Mouse (Mus musculus) MEL (cell line): ENCODE results near the gene Tsnaxip1. TPM values are rescaled to one million over a fixed set of nuclear protein-coding genes. Genes with fewer than 3 reads are reported as not detected.
"Not testable (repeated sequence)": the region's sequence is repeated elsewhere in the genome, so short reads cannot be mapped to it uniquely, and the experiment has no call there.

Source experiments
- DNase-seq: peaks from one replicate; pipeline ENCODE4 v3.0.0; 2011; ENCODE audit warnings: low read depth, low spot score
- H3K27ac ChIP-seq: 2 replicates; pipeline ENCODE4 v1.5.1; 2012; ENCODE audit warnings: low read depth, mild to moderate bottlenecking, control low read depth, low read length, moderate library complexity; ENCODE audit not compliant: control insufficient read depth
- H3K27me3 ChIP-seq, 2 experiments: fragments of 150-350 bp in 1 of 2; sonication (generic) in 1 of 2; 2 replicates each; pipeline ENCODE4 v1.6.1; 2012; ENCODE audit warnings: low read length in 2 of 2, mild to moderate bottlenecking in 2 of 2, improper control_type of control experiment in 1 of 2, moderate library complexity in 1 of 2; ENCODE audit not compliant: insufficient read depth in 2 of 2, control insufficient read depth in 1 of 2
- H3K36me3 ChIP-seq, 2 experiments: 2 replicates each; pipeline ENCODE4 v1.6.1; 2012 to 2014; ENCODE audit warnings: low read length in 2 of 2, improper control_type of control experiment in 1 of 2, inconsistent platforms in 1 of 2, mild to moderate bottlenecking in 1 of 2; ENCODE audit not compliant: insufficient read depth in 2 of 2, control insufficient read depth in 1 of 2
- H3K4me1 ChIP-seq, 2 experiments: fragments of 150-350 bp in 1 of 2; sonication (generic) in 1 of 2; 2 replicates each; pipeline ENCODE4 v1.6.1; 2012; ENCODE audit warnings: low read length in 2 of 2, improper control_type of control experiment in 1 of 2, mild to moderate bottlenecking in 1 of 2; ENCODE audit not compliant: insufficient read depth in 2 of 2, control insufficient read depth in 1 of 2
- H3K4me3 ChIP-seq, 2 experiments: fragments of 150-350 bp in 1 of 2; sonication (generic) in 1 of 2; 2 replicates each; pipeline ENCODE4 v1.5.1; 2012; ENCODE audit warnings: low read depth in 2 of 2, low read length in 2 of 2, mild to moderate bottlenecking in 2 of 2, moderate library complexity in 2 of 2, control low read depth in 1 of 2, improper control_type of control experiment in 1 of 2; ENCODE audit not compliant: control insufficient read depth in 1 of 2, insufficient read depth in 1 of 2
- H3K79me2 ChIP-seq: 2 replicates; pipeline ENCODE4 v1.6.1; 2012; ENCODE audit warnings: mild to moderate bottlenecking, low read length, moderate library complexity; ENCODE audit not compliant: control insufficient read depth, poor library complexity, insufficient read depth
- H3K9ac ChIP-seq: 2 replicates; pipeline ENCODE4 v1.6.1; 2012; ENCODE audit warnings: low read depth, mild to moderate bottlenecking, control low read depth, low read length, moderate library complexity; ENCODE audit not compliant: control insufficient read depth, poor library complexity, severe bottlenecking
- H3K9me3 ChIP-seq: fragments of 150-350 bp; sonication (generic); replicated peaks from 2 replicates; pipeline ENCODE4 v1.6.1; 2012; ENCODE audit warnings: mild to moderate bottlenecking, low read length, improper control_type of control experiment, moderate library complexity; ENCODE audit not compliant: insufficient read depth
- BHLHE40 ChIP-seq: IDR thresholded peaks from 2 replicates; pipeline ENCODE4 v1.6.1; 2012; ENCODE audit warnings: low read depth, mild to moderate bottlenecking, inconsistent platforms, low read length, improper control_type of control experiment, borderline replicate concordance
- CHD1 ChIP-seq: IDR thresholded peaks from 2 replicates; pipeline ENCODE4 v1.6.1; 2012; ENCODE audit warnings: low read depth, mild to moderate bottlenecking, inconsistent platforms, low read length, improper control_type of control experiment
- CHD2 ChIP-seq: IDR thresholded peaks from 2 replicates; pipeline ENCODE4 v1.6.1; 2011; ENCODE audit warnings: low read length, improper control_type of control experiment
- E2F4 ChIP-seq: IDR thresholded peaks from 2 replicates; pipeline ENCODE4 v1.6.1; 2011; ENCODE audit warnings: low read depth, low read length, improper control_type of control experiment, borderline replicate concordance
- ELF1 ChIP-seq: IDR thresholded peaks from 2 replicates; pipeline ENCODE4 v1.6.1; 2014; ENCODE audit warnings: low read depth, mild to moderate bottlenecking, inconsistent platforms, low read length, improper control_type of control experiment, moderate library complexity
- EP300 ChIP-seq, 2 experiments: IDR thresholded peaks; 2 replicates each; pipeline ENCODE4 v1.6.1; 2011; ENCODE audit warnings: improper control_type of control experiment in 2 of 2, low read length in 2 of 2, low read depth in 1 of 2, mild to moderate bottlenecking in 1 of 2
- ETS1 ChIP-seq: IDR thresholded peaks from 2 replicates; pipeline ENCODE4 v1.6.1; 2012; ENCODE audit warnings: low read depth, mild to moderate bottlenecking, inconsistent platforms, low read length, improper control_type of control experiment, moderate library complexity
- GABPA ChIP-seq: IDR thresholded peaks from 2 replicates; pipeline ENCODE4 v1.6.1; 2012; ENCODE audit warnings: low read depth, mild to moderate bottlenecking, inconsistent platforms, low read length, improper control_type of control experiment, moderate library complexity
- JUND ChIP-seq: IDR thresholded peaks from 2 replicates; pipeline ENCODE4 v1.6.1; 2011; ENCODE audit warnings: low read depth, mild to moderate bottlenecking, improper control_type of control experiment, low read length
- KAT2A ChIP-seq: conservative IDR thresholded peaks from 2 replicates; pipeline ENCODE4 v1.6.1; 2012; ENCODE audit warnings: low read depth, low read length, improper control_type of control experiment, inconsistent platforms
- MAX ChIP-seq: IDR thresholded peaks from 2 replicates; pipeline ENCODE4 v1.6.1; 2011; ENCODE audit warnings: low read length, improper control_type of control experiment
- MAZ ChIP-seq: IDR thresholded peaks from 2 replicates; pipeline ENCODE4 v1.6.1; 2012; ENCODE audit warnings: low read depth, mild to moderate bottlenecking, inconsistent platforms, low read length, improper control_type of control experiment
- MEF2A ChIP-seq: IDR thresholded peaks from 2 replicates; pipeline ENCODE4 v1.6.1; 2014; ENCODE audit warnings: low read depth, mild to moderate bottlenecking, inconsistent platforms, low read length, improper control_type of control experiment; ENCODE audit not compliant: poor library complexity, insufficient replicate concordance, severe bottlenecking; ENCODE audit errors: extremely low read depth
- MXI1 ChIP-seq: IDR thresholded peaks from 2 replicates; pipeline ENCODE4 v1.6.1; 2011; ENCODE audit warnings: mild to moderate bottlenecking, low read depth, low read length, improper control_type of control experiment
- MYB ChIP-seq: IDR thresholded peaks from 2 replicates; pipeline ENCODE4 v1.6.1; 2011; ENCODE audit warnings: mild to moderate bottlenecking, low read depth, low read length, improper control_type of control experiment
- MYC ChIP-seq: IDR thresholded peaks from 2 replicates; pipeline ENCODE4 v1.6.1; 2011; ENCODE audit warnings: low read depth, mild to moderate bottlenecking, low read length, improper control_type of control experiment, moderate library complexity
- NELFE ChIP-seq: IDR thresholded peaks from 2 replicates; pipeline ENCODE4 v1.6.1; 2011; ENCODE audit warnings: low read depth, low read length, improper control_type of control experiment
- NRF1 ChIP-seq: IDR thresholded peaks from 2 replicates; pipeline ENCODE4 v1.6.1; 2014; ENCODE audit warnings: low read depth, mild to moderate bottlenecking, inconsistent platforms, low read length, improper control_type of control experiment, moderate library complexity; ENCODE audit not compliant: poor library complexity, insufficient read depth, severe bottlenecking
- POLR2AphosphoS2 ChIP-seq: IDR thresholded peaks from 2 replicates; pipeline ENCODE4 v1.6.1; 2011; ENCODE audit warnings: low read length, improper control_type of control experiment
- POLR2AphosphoS5 ChIP-seq: IDR thresholded peaks from 2 replicates; pipeline ENCODE4 v1.6.1; 2012; ENCODE audit warnings: low read depth, borderline replicate concordance, mild to moderate bottlenecking, inconsistent platforms, low read length, moderate library complexity, mixed read lengths
- RAD21 ChIP-seq: IDR thresholded peaks from 2 replicates; pipeline ENCODE4 v1.6.1; 2011; ENCODE audit warnings: mild to moderate bottlenecking, low read depth, low read length, improper control_type of control experiment
- RCOR1 ChIP-seq: IDR thresholded peaks from 2 replicates; pipeline ENCODE4 v1.6.1; 2012; ENCODE audit warnings: low read depth, mild to moderate bottlenecking, inconsistent platforms, low read length, improper control_type of control experiment
- SIN3A ChIP-seq: IDR thresholded peaks from 2 replicates; pipeline ENCODE4 v1.6.1; 2012; ENCODE audit warnings: low read length, improper control_type of control experiment, inconsistent platforms
- TAL1 ChIP-seq: IDR thresholded peaks from 2 replicates; pipeline ENCODE4 v1.6.1; 2012; ENCODE audit warnings: mild to moderate bottlenecking, inconsistent platforms, low read length, moderate library complexity, mixed read lengths
- TBP ChIP-seq: IDR thresholded peaks from 2 replicates; pipeline ENCODE4 v1.8.0; 2011; ENCODE audit warnings: low read depth, low read length, improper control_type of control experiment
- TCF12 ChIP-seq: IDR thresholded peaks from 2 replicates; pipeline ENCODE4 v1.6.1; 2014; ENCODE audit warnings: low read depth, mild to moderate bottlenecking, inconsistent platforms, low read length, improper control_type of control experiment, moderate library complexity
- USF1 ChIP-seq: IDR thresholded peaks from 2 replicates; pipeline ENCODE4 v1.6.1; 2014; ENCODE audit warnings: low read depth, mild to moderate bottlenecking, inconsistent platforms, low read length, improper control_type of control experiment, moderate library complexity
- USF2 ChIP-seq, 2 experiments: IDR thresholded peaks; 2 replicates each; pipeline ENCODE4 v1.6.1; 2011 to 2012; ENCODE audit warnings: improper control_type of control experiment in 2 of 2, low read length in 2 of 2, borderline replicate concordance in 1 of 2, inconsistent platforms in 1 of 2, low read depth in 1 of 2, mild to moderate bottlenecking in 1 of 2; ENCODE audit not compliant: insufficient read depth in 1 of 2
- ZC3H11A ChIP-seq: IDR thresholded peaks from 2 replicates; pipeline ENCODE4 v1.6.1; 2012; ENCODE audit warnings: low read depth, mild to moderate bottlenecking, inconsistent platforms, low read length, improper control_type of control experiment
- ZKSCAN1 ChIP-seq: IDR thresholded peaks from 2 replicates; pipeline ENCODE4 v1.6.1; 2012; ENCODE audit warnings: low read depth, mild to moderate bottlenecking, inconsistent platforms, low read length, improper control_type of control experiment, moderate library complexity
- ZMIZ1 ChIP-seq: IDR thresholded peaks from 2 replicates; pipeline ENCODE4 v1.6.1; 2012; ENCODE audit warnings: low read depth, mild to moderate bottlenecking, inconsistent platforms, low read length, improper control_type of control experiment, moderate library complexity
- ZNF384 ChIP-seq: IDR thresholded peaks from 2 replicates; pipeline ENCODE4 v1.6.1; 2012; ENCODE audit warnings: low read depth, mild to moderate bottlenecking, inconsistent platforms, low read length, improper control_type of control experiment
- polyA plus RNA-seq, 2 experiments: library from polyadenylated mRNA; stranded (reverse) in 1 of 2; unstranded in 1 of 2; fragments of >175 nt in 1 of 2; fragments of >200 nt in 1 of 2; gene quantifications; 2 replicates each; pipeline versions ENCODE4 v1.2.1 to v1.2.4; 2012; ENCODE audit warnings: low replicate concordance in 2 of 2, low read depth in 1 of 2; ENCODE audit not compliant: insufficient read length in 2 of 2, insufficient read depth in 1 of 2, missing spikeins in 1 of 2
- total RNA-seq: library from RNA; depleted of rRNA; stranded (reverse); fragments of 300-350 nt; gene quantifications from 2 replicates; pipeline ENCODE4 v1.2.3, GENCODE M21; 2012

Tsnaxip1 gene
- total and polyA plus RNA-seq, 3 experiments, result 0.10 TPM; not detected in 2

GRCm38 (mm10) chr8:105833740-105834139 lies 6.2 kb downstream of the Tsnaxip1 start:
- H3K4me3 ChIP-seq, H3K9me3 ChIP-seq, H3K27ac ChIP-seq, H3K27me3 ChIP-seq, H3K4me1 ChIP-seq, H3K36me3 ChIP-seq, DNase-seq, H3K79me2 ChIP-seq, H3K9ac ChIP-seq: not testable (repeated sequence)
- TF ChIP-seq TAL1, result peak; percentile 19; the same call in 1 of the 2 replicates
- TF ChIP-seq ETS1, result peak; percentile 70

- DNase-seq, result peak; percentile 73
- H3K9me3 ChIP-seq, result no peaks in the 10 kb centered on the region
- H3K4me3 ChIP-seq, result no peak overlapping the region
- H3K79me2 ChIP-seq, result no peaks in the 10 kb centered on the region
- no peaks in the 10 kb centered on the region for H3K36me3 ChIP-seq
- no peaks in the 10 kb centered on the region for H3K27me3 ChIP-seq
- H3K4me1 ChIP-seq, result 0 out of 4 replicates have a peak, but pooled peaks cover 0 to 8% of the 10 kb centered on the region in 2 experiments
- no peak overlapping the region for H3K9ac ChIP-seq
- H3K27ac ChIP-seq, result no peak overlapping the region
- TF ChIP-seq BHLHE40 (no peak), GABPA (no peak), CHD1 (no peak), MAX (no peak), NELFE (no peak), MYC (no peak), RAD21 (peak; percentile 64), ZC3H11A (peak; percentile 41), NRF1 (no peak), CHD2 (no peak), SIN3A (no peak), USF2 (IDR thresholded peaks at IDR 0.05; ENCODE audit: borderline replicate concordance in 1 of 2, insufficient read depth in 1 of 2, low read depth in 1 of 2, low read length in 2 of 2) (no peak), RCOR1 (no peak), ETS1 (no peak), POLR2AphosphoS2 (no peak), KAT2A (no peak), JUND (no peak), MEF2A (no peak), MYB (no peak), ZKSCAN1 (no peak), ELF1 (peak; percentile 75), EP300 (IDR thresholded peaks at IDR 0.05; ENCODE audit: low read depth in 1 of 2, low read length in 2 of 2) (no peak), MAZ (no peak), ZNF384 (0 out of 2 replicates have a peak, but pooled peaks have one; percentile 44), TAL1 (no peak), USF1 (no peak), ZMIZ1 (no peak), POLR2AphosphoS5 (no peak), MXI1 (no peak), TBP (no peak), TCF12 (no peak), E2F4 (no peak)
Observed at GRCm38 (mm10) chr8:105835318-105835717, 7.8 kb downstream of the Tsnaxip1 start.
